Comparison of ENCODE assay signal across 8 mouse cellular contexts in the genomic region with DNA sequence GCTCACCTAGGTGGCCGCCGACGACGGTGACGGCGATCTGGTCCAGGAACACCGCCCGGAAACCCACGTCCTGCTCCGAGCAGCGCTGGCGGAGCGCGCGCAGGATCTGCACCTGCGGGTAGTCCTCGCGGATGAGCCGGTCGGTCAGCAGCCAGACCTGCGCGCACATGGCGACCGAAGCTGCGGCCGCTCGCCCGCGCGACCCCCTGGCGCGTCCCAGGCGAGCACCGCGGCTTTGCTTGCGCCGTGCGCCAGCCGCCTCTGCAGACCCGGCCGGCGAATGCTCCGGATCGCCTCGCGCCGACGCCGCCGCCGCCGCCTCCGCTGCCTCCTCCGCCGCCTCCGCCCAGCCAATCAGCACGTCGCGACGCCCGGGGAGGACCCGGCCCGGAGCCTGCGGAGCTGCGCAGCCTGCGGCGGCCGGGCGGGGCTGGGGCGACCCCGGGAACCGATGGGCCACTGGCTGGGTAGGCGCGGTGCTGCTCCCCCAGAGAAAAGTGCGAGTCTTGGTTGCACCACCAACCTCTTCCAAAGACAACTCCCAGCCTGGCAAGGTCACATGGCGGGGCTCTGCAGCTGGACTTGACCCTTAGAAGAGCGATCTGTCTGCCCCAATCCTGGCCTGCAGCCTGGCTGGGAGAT. TPM values are rescaled to one million over a fixed set of nuclear protein-coding genes. Genes with fewer than 3 reads are reported as not detected.
DNase-seq lines count a peak whose midpoint lies in the region; ATAC-seq lines count a peak whose summit lies in the region.

A gene (minus strand): TSS at position 338 of the 642 bp plus-strand sequence.

- H3K27ac ChIP-seq in hindbrain, embryonic 12.5 days: peak within 1 kb of the TSS; percentile 78
- H3K27ac ChIP-seq in lung, embryonic 16.5 days (ENCODE audit: low read length): no peak within 1 kb of the TSS

- peak within 1 kb of the TSS; percentile 95 for H3K4me2 ChIP-seq in hindbrain, embryonic 12.5 days (replicated peaks)
- peak within 1 kb of the TSS; percentile 93 for H3K4me2 ChIP-seq in lung, embryonic 16.5 days (ENCODE audit: low read depth, low read length)

- under 1% methylated on average over 73 of the region's 77 CpGs for WGBS in hindbrain, embryonic 12.5 days
- under 1% methylated on average over 46 of the region's 77 CpGs for WGBS in lung, embryonic 16.5 days

- H3K9me3 ChIP-seq in hindbrain, embryonic 12.5 days (replicated peaks): no peaks in the 10 kb centered on the region
- H3K9me3 ChIP-seq in lung, embryonic 16.5 days (ENCODE audit: control insufficient read depth, low read length): no peaks in the 10 kb centered on the region

- H3K9ac ChIP-seq in hindbrain, embryonic 12.5 days: peak within 1 kb of the TSS; percentile 76
- peak within 1 kb of the TSS; percentile 62 for H3K9ac ChIP-seq in lung, embryonic 16.5 days (ENCODE audit: low read length)

- peak; percentile 90 for ATAC-seq in hindbrain, embryonic 12.5 days (ENCODE audit: low FRiP score)
- ATAC-seq in lung, embryonic 16.5 days (ENCODE audit: low read depth): peak; percentile 91

- H3K4me1 ChIP-seq in hindbrain, embryonic 12.5 days: peaks cover 6% of the 10 kb centered on the region; the same call in 1 of the 2 replicates
- peaks cover 3% of the 10 kb centered on the region; the same call in 1 of the 2 replicates for H3K4me1 ChIP-seq in lung, embryonic 16.5 days (replicated peaks; ENCODE audit: control insufficient read depth, insufficient read depth, low read length)

- H3K27me3 ChIP-seq in hindbrain, embryonic 12.5 days: peaks cover 10% of the 10 kb centered on the region
- H3K27me3 ChIP-seq in lung, embryonic 16.5 days (ENCODE audit: control insufficient read depth, insufficient read depth, low read depth, low read length): peaks cover 19% of the 10 kb centered on the region

- H3K36me3 ChIP-seq in hindbrain, embryonic 12.5 days: no peaks in the 10 kb centered on the region
- no peaks in the 10 kb centered on the region for H3K36me3 ChIP-seq in lung, embryonic 16.5 days (ENCODE audit: control insufficient read depth, insufficient read depth, low read length)

- peak within 1 kb of the TSS; percentile 68 for H3K4me3 ChIP-seq in hindbrain, embryonic 12.5 days
- H3K4me3 ChIP-seq in lung, embryonic 16.5 days (ENCODE audit: low read length): peak within 1 kb of the TSS; percentile 57

- peak; percentile 57 for DNase-seq in R1 (ENCODE audit: low read depth, low spot score)
- peak; percentile 78 to 85 for DNase-seq in cerebellum, postnatal 14 days
- peak; percentile 26 to 33 for DNase-seq in frontal cortex, postnatal 25 days (ENCODE audit: low spot score in 2 of 2)
- DNase-seq in layer of hippocampus, postnatal 14 days (ENCODE audit: low spot score in 2 of 2): peak; percentile 58 to 61
- peak; percentile 78 for DNase-seq in ovary, postnatal 36 days (ENCODE audit: low spot score)
- DNase-seq in thymus, postnatal 14 days: peak; percentile 82

RNA-seq across cellular contexts. Expression of the gene that starts here (rescaled TPM):
- 10.6 and 11.1 TPM in 2 replicates for polyA plus RNA-seq in hindbrain, embryonic 12.5 days (2016; fragmentation: Nextera tagmentation; extraction: Ambion mirVana)
- 10 to 100 TPM; 19.5 to 21.4 TPM for total RNA-seq in layer of hippocampus, postnatal 14 days (2021)
- polyA plus RNA-seq in lung, embryonic 16.5 days (2015; fragmentation: Nextera tagmentation; extraction: Ambion mirVana): 0.50 TPM in 2 replicates

Comparison
In these comparisons a context has a peak if more than half of its experiments do, and no peak if none do; other contexts are left out.
1. Peak in ATAC-seq, H3K4me3 ChIP-seq, H3K9ac ChIP-seq and H3K4me2 ChIP-seq in lung, embryonic 16.5 days; RNA of the gene not detected or under 1 TPM.
2. DNase-seq: peak in every context shown above with its lines; median percentile 82 in thymus, postnatal 14 days; 82 in cerebellum, postnatal 14 days; 78 in ovary, postnatal 36 days; 60 in layer of hippocampus, postnatal 14 days; 57 in R1; 30 in frontal cortex, postnatal 25 days.